Mouse (Mus musculus): ENCODE measurements around the gene Rufy1.
"Not testable (repeated sequence)": the region's sequence is repeated elsewhere in the genome, so short reads cannot be mapped to it uniquely, and the experiment has no call there.

Rufy1 gene

GRCm38 (mm10) chr11:50430277-50431133 lies at the start of gene Rufy1:
Rufy1 (minus strand) TSS chr11:50431125.
- DNase-seq (ENCODE audit: low read depth in 2 of 2, low spot score in 2 of 2): peak; percentile 62 to 75

GRCm38 (mm10) chr11:50478072-50478471 lies 47.1 kb upstream of the Rufy1 start:
- DNase-seq (ENCODE audit: low read depth in 2 of 2, low spot score in 2 of 2): no peak

- DNase-seq (ENCODE audit: low read depth in 2 of 2, low spot score in 2 of 2): no peak
These were observed 46.7 kb upstream of the Rufy1 start for GRCm38 (mm10) chr11:50477486-50478070.

- DNase-seq (ENCODE audit: low read depth in 2 of 2, low spot score in 2 of 2): no peak
These were observed 46.0 kb upstream of the Rufy1 start for GRCm38 (mm10) chr11:50476971-50477370.

- DNase-seq (ENCODE audit: low read depth in 2 of 2, low spot score in 2 of 2): no peak
These were observed 43.0 kb upstream of the Rufy1 start for GRCm38 (mm10) chr11:50473933-50474332.

- no peak for DNase-seq (ENCODE audit: low read depth in 2 of 2, low spot score in 2 of 2)
These were observed 41.4 kb upstream of the Rufy1 start for GRCm38 (mm10) chr11:50472161-50472939.

- DNase-seq (ENCODE audit: low read depth in 2 of 2, low spot score in 2 of 2): no peak
These were observed 30.6 kb upstream of the Rufy1 start for GRCm38 (mm10) chr11:50461481-50461880.

- no peak for DNase-seq (ENCODE audit: low read depth in 2 of 2, low spot score in 2 of 2)
These were observed 28.3 kb upstream of the Rufy1 start for GRCm38 (mm10) chr11:50459250-50459649.

- no peak for DNase-seq (ENCODE audit: low read depth in 2 of 2, low spot score in 2 of 2)
These were observed 26.4 kb upstream of the Rufy1 start for GRCm38 (mm10) chr11:50457111-50457911.

GRCm38 (mm10) chr11:50456455-50456854 lies 25.5 kb upstream of the Rufy1 start:
- DNase-seq (ENCODE audit: low read depth in 2 of 2, low spot score in 2 of 2): no peak

- DNase-seq (ENCODE audit: low read depth in 2 of 2, low spot score in 2 of 2): no peak
These were observed 24.0 kb upstream of the Rufy1 start for GRCm38 (mm10) chr11:50454934-50455333.

GRCm38 (mm10) chr11:50450236-50450635 lies 19.3 kb upstream of the Rufy1 start:
- DNase-seq (ENCODE audit: low read depth in 2 of 2, low spot score in 2 of 2): no peak

- not testable (repeated sequence) for DNase-seq (ENCODE audit: low read depth in 2 of 2, low spot score in 2 of 2)
These were observed 17.2 kb upstream of the Rufy1 start for GRCm38 (mm10) chr11:50448163-50448562.

- peak in 1 of 2 experiments; percentile 36 for DNase-seq (ENCODE audit: low read depth in 2 of 2, low spot score in 2 of 2)
These were observed 12.5 kb upstream of the Rufy1 start for GRCm38 (mm10) chr11:50443259-50444065.

GRCm38 (mm10) chr11:50441637-50442036 lies 10.7 kb upstream of the Rufy1 start:
- no peak for DNase-seq (ENCODE audit: low read depth in 2 of 2, low spot score in 2 of 2)

GRCm38 (mm10) chr11:50440691-50441090 lies 9.8 kb upstream of the Rufy1 start:
- DNase-seq (ENCODE audit: low read depth in 2 of 2, low spot score in 2 of 2): no peak

GRCm38 (mm10) chr11:50439857-50440256 lies 8.9 kb upstream of the Rufy1 start:
- no peak for DNase-seq (ENCODE audit: low read depth in 2 of 2, low spot score in 2 of 2)

GRCm38 (mm10) chr11:50432896-50433295 lies 2.0 kb upstream of the Rufy1 start:
- DNase-seq (ENCODE audit: low read depth in 2 of 2, low spot score in 2 of 2): no peak

- no peak for DNase-seq (ENCODE audit: low read depth in 2 of 2, low spot score in 2 of 2)
These were observed 1.1 kb upstream of the Rufy1 start for GRCm38 (mm10) chr11:50432069-50432440.
